Mouse (Mus musculus): ENCODE data around the gene Mark2. TPM values are rescaled to one million over a fixed set of nuclear protein-coding genes. Genes with fewer than 3 reads are reported as not detected.
"Not testable (repeated sequence)": the region's sequence is repeated elsewhere in the genome, so short reads cannot be mapped to it uniquely, and the experiment has no call there.

Gene Mark2
- total RNA-seq (2021) = 10 to 100 TPM; 61.8 to 73.3 TPM
- long read RNA-seq, experiment 1, full-length matches to known transcripts = 47 of 75 reads
- long read RNA-seq, experiment 1, partial matches to known transcripts = 7 of 75 reads
- long read RNA-seq, experiment 1, other reads (novel, unspliced or antisense) = 21 of 75 reads
- long read RNA-seq, experiment 2, full-length matches to known transcripts = 33 of 44 reads
- long read RNA-seq, experiment 2, partial matches to known transcripts = 3 of 44 reads
- long read RNA-seq, experiment 2, other reads (novel, unspliced or antisense) = 8 of 44 reads

- peak; percentile 98 for DNase-seq
These were observed at the start of gene Mark2 for GRCm38 (mm10) chr19:7341512-7342397. Gene Mark2 (minus strand): TSS chr19:7341860.

- DNase-seq = no peak
These were observed 46.8 kb upstream of the Mark2 start for GRCm38 (mm10) chr19:7388488-7388887.

- no peak for DNase-seq
These were observed 44.4 kb upstream of the Mark2 start for GRCm38 (mm10) chr19:7386042-7386441.

GRCm38 (mm10) chr19:7382903-7383865, 41.5 kb upstream of the Mark2 start, which contains the start of gene Spindoc:
Gene Spindoc (minus strand): TSS chr19:7382994.
- peak; percentile 100 for DNase-seq

- peak; percentile 80 for DNase-seq
These were observed 40.7 kb upstream of the Mark2 start for GRCm38 (mm10) chr19:7382248-7382902.

- no peak for DNase-seq
These were observed 40.2 kb upstream of the Mark2 start for GRCm38 (mm10) chr19:7381906-7382247.

GRCm38 (mm10) chr19:7377639-7378038, 36.0 kb upstream of the Mark2 start:
- no peak for DNase-seq

- no peak for DNase-seq
These were observed 32.8 kb upstream of the Mark2 start for GRCm38 (mm10) chr19:7374491-7374890.

- not testable (repeated sequence) for DNase-seq
These were observed 27.8 kb upstream of the Mark2 start for GRCm38 (mm10) chr19:7369469-7369868.

- no peak for DNase-seq
These were observed 12.0 kb upstream of the Mark2 start for GRCm38 (mm10) chr19:7353636-7354035.

- DNase-seq = no peak
These were observed 11.3 kb upstream of the Mark2 start for GRCm38 (mm10) chr19:7352809-7353495.

GRCm38 (mm10) chr19:7349993-7350392, 8.3 kb upstream of the Mark2 start:
- peak; percentile 65 for DNase-seq

- DNase-seq = peak; percentile 33
These were observed 3.6 kb upstream of the Mark2 start for GRCm38 (mm10) chr19:7345235-7345755.

GRCm38 (mm10) chr19:7342646-7343045, 986 bp upstream of the Mark2 start:
- no peak for DNase-seq

- no peak for DNase-seq
These were observed 732 bp downstream of the Mark2 start for GRCm38 (mm10) chr19:7340780-7341475.

- peak; percentile 40 for DNase-seq
These were observed 1.3 kb downstream of the Mark2 start for GRCm38 (mm10) chr19:7340371-7340779.

- no peak for DNase-seq
These were observed 1.8 kb downstream of the Mark2 start for GRCm38 (mm10) chr19:7339867-7340266.

- peak; percentile 68 for DNase-seq
These were observed 2.6 kb downstream of the Mark2 start for GRCm38 (mm10) chr19:7339026-7339425.

- no peak for DNase-seq
These were observed 3.8 kb downstream of the Mark2 start for GRCm38 (mm10) chr19:7337781-7338342.

- no peak for DNase-seq
These were observed 6.0 kb downstream of the Mark2 start for GRCm38 (mm10) chr19:7335656-7336055.
